Mouse (Mus musculus) hindbrain, postnatal 0 days (tissue): ENCODE data around the gene Hivep3. TPM values are rescaled to one million over a fixed set of nuclear protein-coding genes. Genes with fewer than 3 reads are reported as not detected.

Experiments used
- ATAC-seq: fragments of 200-750 bp; cut with Nextera tagmentation; 2 replicates; pipeline ENCODE4 v1.8.0; 2017; ENCODE audit warnings: mild to moderate bottlenecking, moderate TSS enrichment, moderate library complexity
- DNase-seq: peaks from one replicate; pipeline ENCODE4 v3.0.0-alpha.2; 2015; ENCODE audit warnings: low spot score
- H3K27ac ChIP-seq: fragments of 300-500 bp; sonication (generic); 2 replicates; pipeline ENCODE4 v1.5.1; 2014; ENCODE audit warnings: mild to moderate bottlenecking
- H3K27me3 ChIP-seq: fragments of 300-500 bp; sonication (generic); 2 replicates; pipeline ENCODE4 v1.6.1; 2014; ENCODE audit warnings: low read length, mixed read lengths; ENCODE audit not compliant: insufficient read depth
- H3K36me3 ChIP-seq: fragments of 300-500 bp; sonication (generic); 2 replicates; pipeline ENCODE4 v1.6.1; 2014; ENCODE audit warnings: low read length, mixed read lengths; ENCODE audit not compliant: insufficient read depth
- H3K4me1 ChIP-seq: fragments of 300-500 bp; sonication (generic); 2 replicates; pipeline ENCODE4 v1.6.1; 2014; ENCODE audit warnings: antibody characterized with exemption, low read length, mixed read lengths; ENCODE audit not compliant: insufficient read depth
- H3K4me2 ChIP-seq: fragments of 300-500 bp; sonication (generic); 2 replicates; pipeline ENCODE4 v1.6.1; 2014; ENCODE audit warnings: low read depth, mild to moderate bottlenecking, low read length, moderate library complexity, mixed read lengths
- H3K4me3 ChIP-seq: fragments of 300-500 bp; sonication (generic); 2 replicates; pipeline ENCODE4 v1.5.1; 2014; ENCODE audit warnings: low read length
- H3K9ac ChIP-seq: fragments of 300-500 bp; sonication (generic); replicated peaks from 2 replicates; pipeline ENCODE4 v1.6.1; 2014; ENCODE audit warnings: mild to moderate bottlenecking, low read length, moderate library complexity, mixed read lengths
- H3K9me3 ChIP-seq: fragments of 300-500 bp; sonication (generic); 2 replicates; pipeline ENCODE4 v1.6.1; 2016; ENCODE audit warnings: low read length, mixed read lengths
- CTCF ChIP-seq: IDR thresholded peaks from 2 replicates; pipeline ENCODE4 v1.5.1; 2016; ENCODE audit warnings: antibody characterized with exemption, control low read depth, low read depth
- WGBS: fragments of 180-500 bp; shearing (Covaris S2); extraction: QIAGEN DNeasy Blood & Tissue Kit; methylation state at CpG from one replicate; pipeline ENCODE4 v1.1.7; 2014; 5-methylcytosine and 5-hydroxymethylcytosine counted together
- polyA plus RNA-seq: library from polyadenylated mRNA; unstranded; fragments of >200 nt; fragmentation: Nextera tagmentation; extraction: Ambion mirVana; gene quantifications from 2 replicates; pipeline ENCODE4 v1.2.1, GENCODE M21; 2015
- total RNA-seq: library from RNA; depleted of rRNA; stranded (reverse); fragments of >200 nt; gene quantifications from 2 replicates; pipeline ENCODE4 v1.2.3, GENCODE M21; 2014

Hivep3 gene
- total and polyA plus RNA-seq, 2 experiments from 2014 or later: 11.0 to 15.1 TPM

DNA sequence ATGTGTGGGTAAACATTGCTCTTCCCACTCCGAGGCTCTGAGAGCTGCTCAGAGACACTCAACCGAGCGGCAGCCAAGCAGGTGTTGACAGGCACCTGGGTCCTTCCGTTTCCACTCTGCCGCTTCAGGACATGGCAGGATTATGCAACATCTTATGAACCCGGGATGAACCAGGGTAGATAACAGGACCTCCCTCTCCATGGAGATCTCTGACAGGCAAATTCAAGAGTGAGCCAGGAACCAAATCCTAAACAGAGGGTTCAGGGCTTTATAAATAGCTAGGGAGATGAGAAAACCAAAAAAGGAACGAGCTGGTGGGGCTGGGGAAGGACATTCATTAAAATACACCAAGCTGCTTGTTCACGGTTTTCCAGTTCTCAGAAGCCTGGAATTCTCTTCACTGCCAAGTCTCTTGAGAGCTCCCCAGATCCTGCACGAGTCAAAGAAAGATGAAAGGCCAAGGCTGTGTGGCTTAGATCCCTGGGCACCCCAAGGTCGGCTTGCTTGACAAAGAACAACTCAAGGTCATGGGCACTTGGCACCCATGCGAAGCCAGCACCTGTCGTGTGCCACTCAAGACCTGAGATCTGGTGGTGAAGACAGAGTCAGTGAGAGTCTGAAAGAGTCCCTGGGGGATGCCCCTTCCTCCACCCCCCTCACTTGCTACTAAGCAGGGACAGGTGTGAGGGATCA is 215.5 kb downstream of the Hivep3 start:
- Histone ChIP-seq H3K4me1 (peaks cover 15% of the 10 kb centered on the region; the same call in 1 of the 2 replicates), H3K27me3 (no peaks in the 10 kb centered on the region), H3K9me3 (peaks cover 3% of the 10 kb centered on the region; the same call in 1 of the 2 replicates), H3K4me2 (no peak overlapping the region), H3K36me3 (no peaks in the 10 kb centered on the region), H3K4me3 (no peak overlapping the region), H3K27ac (peak overlapping the region; percentile 20; the same call in 1 of the 2 replicates), H3K9ac (no peak overlapping the region)
- no peak for DNase-seq
- 68% methylated on average over 12 of the region's 12 CpGs for WGBS
- ATAC-seq: no peak
- TF ChIP-seq CTCF: no peak

DNA sequence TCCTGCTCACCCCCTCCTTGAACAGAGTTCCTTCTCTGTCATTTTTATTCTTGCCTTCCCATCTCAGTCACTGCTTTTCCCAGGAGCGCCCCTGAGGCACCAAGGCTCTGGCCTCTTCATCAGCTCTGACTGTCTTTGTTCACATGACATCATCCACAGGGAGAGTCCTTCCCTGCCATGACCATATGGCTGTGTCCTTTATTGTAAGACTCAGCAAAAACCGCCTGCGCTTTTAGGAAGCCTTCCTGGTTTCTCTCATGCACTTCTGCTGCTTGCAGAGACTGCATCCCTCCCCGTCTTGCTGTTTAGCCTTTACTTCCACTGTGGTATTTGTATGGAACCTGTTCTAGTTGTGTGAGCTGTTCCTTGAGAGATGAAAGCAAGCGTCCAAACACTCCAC is 216.6 kb downstream of the Hivep3 start:
- Histone ChIP-seq H3K27ac (no peak overlapping the region), H3K9ac (no peak overlapping the region), H3K4me1 (peaks cover 15% of the 10 kb centered on the region; the same call in 1 of the 2 replicates), H3K27me3 (no peaks in the 10 kb centered on the region), H3K4me2 (no peak overlapping the region), H3K36me3 (no peaks in the 10 kb centered on the region), H3K9me3 (0 out of 2 replicates have a peak, but pooled peaks cover under 1% of the 10 kb centered on the region), H3K4me3 (no peak overlapping the region)
- ATAC-seq (no peak), DNase-seq (no peak)
- no peak for TF ChIP-seq CTCF
- 71% methylated on average over 5 of the region's 5 CpGs for WGBS

DNA sequence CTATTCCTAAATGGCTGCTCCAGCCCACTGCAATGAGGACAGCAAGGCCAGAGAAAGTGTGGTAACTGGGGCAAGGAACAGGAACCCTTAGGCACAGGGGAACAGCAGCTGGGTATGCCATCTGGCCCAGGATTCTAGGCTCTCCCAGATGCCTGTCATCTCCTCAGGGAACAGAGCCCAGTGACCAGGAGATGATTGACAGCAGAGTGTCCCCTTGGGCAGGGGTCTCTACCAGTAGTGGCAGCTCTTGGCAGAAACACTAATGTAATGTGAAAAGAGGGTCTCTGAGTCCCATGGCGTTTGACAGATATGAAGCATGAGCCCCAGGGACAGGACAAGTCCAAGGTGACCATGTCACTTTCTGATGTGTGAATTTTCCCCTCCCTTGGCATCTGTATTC is 217.5 kb downstream of the Hivep3 start:
- no peak for TF ChIP-seq CTCF
- Histone ChIP-seq H3K27ac (no peak overlapping the region), H3K4me1 (peaks cover 15% of the 10 kb centered on the region; the same call in 1 of the 2 replicates), H3K4me2 (no peak overlapping the region), H3K9me3 (no peaks in the 10 kb centered on the region), H3K27me3 (no peaks in the 10 kb centered on the region), H3K9ac (no peak overlapping the region), H3K36me3 (no peaks in the 10 kb centered on the region), H3K4me3 (no peak overlapping the region)
- WGBS: 56% methylated on average over 1 of the region's 1 CpGs
- DNase-seq (no peak), ATAC-seq (no peak)

- TF ChIP-seq CTCF: no peak
- ATAC-seq (no peak), DNase-seq (no peak)
- Histone ChIP-seq H3K27ac (no peak overlapping the region), H3K9ac (no peak overlapping the region), H3K4me1 (peaks cover 1% of the 10 kb centered on the region; the same call in 1 of the 2 replicates), H3K27me3 (no peaks in the 10 kb centered on the region), H3K36me3 (no peaks in the 10 kb centered on the region), H3K9me3 (no peaks in the 10 kb centered on the region), H3K4me2 (no peak overlapping the region), H3K4me3 (no peak overlapping the region)
- 89% methylated on average over 7 of the region's 7 CpGs for WGBS
Measured at GRCm38 (mm10) chr4:119955008-119955407, 221.4 kb downstream of the Hivep3 start.

DNA sequence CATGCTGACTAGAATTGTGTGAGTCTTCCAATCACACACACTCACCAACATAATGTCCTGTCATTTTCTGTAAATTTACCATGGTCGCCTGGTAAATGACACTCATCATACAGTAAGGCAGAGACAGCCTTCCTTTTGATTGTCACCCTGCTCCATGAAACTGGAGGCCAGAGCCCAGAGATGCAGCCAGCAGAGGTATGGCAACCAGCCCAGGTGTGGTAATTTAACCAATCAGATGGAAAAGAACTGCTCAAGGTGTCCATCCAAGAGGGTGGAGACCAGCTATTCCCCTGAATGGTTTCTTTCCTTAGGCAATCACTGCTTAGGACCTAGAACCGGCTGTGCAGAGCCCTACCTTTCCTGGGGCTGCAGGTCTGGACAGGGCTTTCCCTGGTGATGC is 224.4 kb downstream of the Hivep3 start:
- DNase-seq (no peak), ATAC-seq (no peak)
- H3K4me2 ChIP-seq: no peak overlapping the region
- no peak overlapping the region for H3K27ac ChIP-seq
- 90% methylated on average over 2 of the region's 2 CpGs for WGBS
- no peaks in the 10 kb centered on the region for H3K4me1 ChIP-seq
- H3K4me3 ChIP-seq: no peak overlapping the region
- no peak for TF ChIP-seq CTCF
- H3K27me3 ChIP-seq: no peaks in the 10 kb centered on the region
- H3K9me3 ChIP-seq: no peaks in the 10 kb centered on the region
- no peak overlapping the region for H3K9ac ChIP-seq
- no peaks in the 10 kb centered on the region for H3K36me3 ChIP-seq

- no peaks in the 10 kb centered on the region for H3K36me3 ChIP-seq
- ATAC-seq: no peak
- H3K9me3 ChIP-seq: no peaks in the 10 kb centered on the region
- H3K27ac ChIP-seq: no peak overlapping the region
- H3K4me1 ChIP-seq: no peaks in the 10 kb centered on the region
- no peak for TF ChIP-seq CTCF
- 77% methylated on average over 7 of the region's 7 CpGs for WGBS
- no peaks in the 10 kb centered on the region for H3K27me3 ChIP-seq
- H3K4me3 ChIP-seq: no peak overlapping the region
- DNase-seq: no peak
- H3K4me2 ChIP-seq: no peak overlapping the region
- no peak overlapping the region for H3K9ac ChIP-seq
Measured at GRCm38 (mm10) chr4:119959293-119959692, 225.7 kb downstream of the Hivep3 start.

DNA sequence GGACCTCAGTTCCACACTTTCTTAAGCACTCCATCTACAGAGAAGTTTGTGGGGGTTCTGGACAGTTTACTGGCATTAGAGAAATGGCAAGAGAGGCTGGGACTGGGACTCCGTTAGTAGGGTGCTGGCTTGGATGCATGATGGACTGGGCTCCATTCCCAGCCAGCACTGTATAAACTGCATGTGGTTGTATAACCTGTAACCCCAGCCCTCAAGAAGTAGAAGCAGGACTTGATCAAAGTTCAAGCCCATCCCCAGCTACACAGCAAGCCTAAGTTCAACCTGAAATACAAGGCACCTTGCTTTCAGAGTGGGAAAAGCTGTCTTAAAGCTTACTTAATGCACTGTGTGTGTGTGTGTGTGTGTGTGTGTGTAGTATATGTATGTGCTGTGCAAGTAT is 226.3 kb downstream of the Hivep3 start:
- no peaks in the 10 kb centered on the region for H3K9me3 ChIP-seq
- DNase-seq: no peak
- H3K27me3 ChIP-seq: no peaks in the 10 kb centered on the region
- no peaks in the 10 kb centered on the region for H3K4me1 ChIP-seq
- TF ChIP-seq CTCF: no peak
- H3K36me3 ChIP-seq: no peaks in the 10 kb centered on the region
- no peak overlapping the region for H3K4me2 ChIP-seq
- 53% methylated on average over 1 of the region's 1 CpGs for WGBS
- ATAC-seq: no peak
- H3K9ac ChIP-seq: no peak overlapping the region
- no peak overlapping the region for H3K27ac ChIP-seq
- H3K4me3 ChIP-seq: no peak overlapping the region
